Mouse (Mus musculus): ENCODE measurements at regions not wholly inside any gene's neighbourhood (a gene's known extent, or its start where the extent isn't known, plus 50 kb on each side); places are given as distances from the start of the nearest gene placed in this dataset.

GRCm38 (mm10) chr13:26154701-26155471, 615.1 kb downstream of the Hdgfl1 start:
- ATAC-seq (ENCODE audit: extremely low read depth, insufficient number of reproducible peaks, low FRiP score, poor library complexity, severe bottlenecking) (no peak), DNase-seq (ENCODE audit: low spot score) (no peak)
- no peaks in the 10 kb centered on the region for H3K36me3 ChIP-seq (replicated peaks)
- no peaks in the 10 kb centered on the region for H3K4me1 ChIP-seq (ENCODE audit: insufficient read depth, low read depth, low read length)
- H3K4me3 ChIP-seq (ENCODE audit: low read depth, low read length): no peak overlapping the region
- H3K27me3 ChIP-seq (ENCODE audit: insufficient read depth, low read length): no peaks in the 10 kb centered on the region
- no peak for TF ChIP-seq POLR2AphosphoS5 (IDR thresholded peaks at IDR 0.05; ENCODE audit: insufficient replicate concordance, low read depth, low read length)
- TF ChIP-seq GATA2 (IDR thresholded peaks at IDR 0.05; ENCODE audit: borderline replicate concordance, low read depth, low read length): no peak
- no peak for TF ChIP-seq GATA1 (IDR thresholded peaks at IDR 0.05; ENCODE audit: borderline replicate concordance, low read length)
- TF ChIP-seq TAL1 (conservative IDR thresholded peaks at IDR 0.05; ENCODE audit: low read depth, low read length): no peak
- TF ChIP-seq CTCF (IDR thresholded peaks at IDR 0.05; ENCODE audit: low read depth, low read length): no peak
- H3K9me3 ChIP-seq (replicated peaks): no peaks in the 10 kb centered on the region

DNA sequence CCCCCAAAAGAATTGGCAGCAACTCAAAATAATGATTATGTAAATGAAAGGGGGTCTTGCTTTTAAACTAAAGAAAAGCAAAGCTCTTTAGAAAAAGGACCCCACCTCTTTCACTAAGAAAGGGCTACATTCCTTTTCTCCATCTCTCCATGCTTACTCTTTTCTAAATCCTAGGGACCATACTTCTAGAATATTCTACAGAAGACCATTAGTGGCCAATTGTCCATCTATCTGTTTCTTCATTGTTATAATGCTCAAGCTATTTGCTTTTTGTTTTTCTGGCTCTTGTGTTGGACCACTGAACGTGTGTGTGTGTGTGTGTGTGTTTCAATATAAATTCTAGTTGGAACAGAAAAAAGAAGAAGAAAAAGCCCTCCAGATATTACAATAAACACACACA, 615.7 kb downstream of the Hdgfl1 start:
- ATAC-seq (ENCODE audit: extremely low read depth, insufficient number of reproducible peaks, low FRiP score, poor library complexity, severe bottlenecking): no peak
- Histone ChIP-seq H3K4me3 (ENCODE audit: low read depth, low read length) (no peak overlapping the region), H3K36me3 (replicated peaks) (no peaks in the 10 kb centered on the region), H3K4me1 (ENCODE audit: insufficient read depth, low read depth, low read length) (no peaks in the 10 kb centered on the region), H3K27me3 (ENCODE audit: insufficient read depth, low read length) (no peaks in the 10 kb centered on the region), H3K9me3 (replicated peaks) (no peaks in the 10 kb centered on the region)
- TF ChIP-seq CTCF (IDR thresholded peaks at IDR 0.05; ENCODE audit: low read depth, low read length): no peak
- TF ChIP-seq GATA2 (IDR thresholded peaks at IDR 0.05; ENCODE audit: borderline replicate concordance, low read depth, low read length): no peak
- no peak for TF ChIP-seq TAL1 (conservative IDR thresholded peaks at IDR 0.05; ENCODE audit: low read depth, low read length)
- no peak for TF ChIP-seq GATA1 (IDR thresholded peaks at IDR 0.05; ENCODE audit: borderline replicate concordance, low read length)
- no peak for TF ChIP-seq POLR2AphosphoS5 (IDR thresholded peaks at IDR 0.05; ENCODE audit: insufficient replicate concordance, low read depth, low read length)
- DNase-seq (ENCODE audit: low spot score): no peak

- no peaks in the 10 kb centered on the region for H3K4me1 ChIP-seq (ENCODE audit: insufficient read depth, low read depth, low read length)
- no peak for TF ChIP-seq CTCF (IDR thresholded peaks at IDR 0.05; ENCODE audit: low read depth, low read length)
- no peak for TF ChIP-seq GATA2 (IDR thresholded peaks at IDR 0.05; ENCODE audit: borderline replicate concordance, low read depth, low read length)
- TF ChIP-seq TAL1 (conservative IDR thresholded peaks at IDR 0.05; ENCODE audit: low read depth, low read length): no peak
- TF ChIP-seq GATA1 (IDR thresholded peaks at IDR 0.05; ENCODE audit: borderline replicate concordance, low read length): no peak
- no peak for TF ChIP-seq POLR2AphosphoS5 (IDR thresholded peaks at IDR 0.05; ENCODE audit: insufficient replicate concordance, low read depth, low read length)
- ATAC-seq (ENCODE audit: extremely low read depth, insufficient number of reproducible peaks, low FRiP score, poor library complexity, severe bottlenecking): no peak
- no peaks in the 10 kb centered on the region for H3K9me3 ChIP-seq (replicated peaks)
- no peaks in the 10 kb centered on the region for H3K27me3 ChIP-seq (ENCODE audit: insufficient read depth, low read length)
- DNase-seq (ENCODE audit: low spot score): no peak
- no peaks in the 10 kb centered on the region for H3K36me3 ChIP-seq (replicated peaks)
- no peak overlapping the region for H3K4me3 ChIP-seq (ENCODE audit: low read depth, low read length)
Measured at GRCm38 (mm10) chr13:26153093-26153492, 616.9 kb downstream of the Hdgfl1 start.

DNA sequence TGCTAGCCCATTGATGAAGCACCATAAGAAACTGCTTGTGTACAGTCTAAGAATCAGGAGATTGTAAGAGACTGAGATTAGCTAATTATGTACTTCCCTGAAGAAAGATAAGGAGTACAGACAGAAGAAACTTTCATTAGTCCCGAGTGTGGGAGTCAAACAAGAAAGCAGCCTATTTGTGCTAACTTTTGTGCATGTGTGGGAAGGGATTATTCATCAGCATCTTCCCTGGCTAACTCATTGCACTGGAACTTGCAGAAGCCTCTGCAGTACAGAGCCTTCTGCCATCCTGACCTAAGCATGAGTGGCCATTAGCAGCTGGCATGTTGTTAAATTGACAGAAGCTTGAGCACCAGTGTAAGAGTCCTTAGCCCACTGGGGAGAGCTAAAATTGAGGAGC, 619.5 kb downstream of the Hdgfl1 start:
- H3K9me3 ChIP-seq (replicated peaks): no peaks in the 10 kb centered on the region
- H3K27me3 ChIP-seq (ENCODE audit: insufficient read depth, low read length): no peaks in the 10 kb centered on the region
- no peaks in the 10 kb centered on the region for H3K4me1 ChIP-seq (ENCODE audit: insufficient read depth, low read depth, low read length)
- no peak for ATAC-seq (ENCODE audit: extremely low read depth, insufficient number of reproducible peaks, low FRiP score, poor library complexity, severe bottlenecking)
- no peak for TF ChIP-seq POLR2AphosphoS5 (IDR thresholded peaks at IDR 0.05; ENCODE audit: insufficient replicate concordance, low read depth, low read length)
- TF ChIP-seq TAL1 (conservative IDR thresholded peaks at IDR 0.05; ENCODE audit: low read depth, low read length): no peak
- no peak for TF ChIP-seq CTCF (IDR thresholded peaks at IDR 0.05; ENCODE audit: low read depth, low read length)
- no peak for TF ChIP-seq GATA2 (IDR thresholded peaks at IDR 0.05; ENCODE audit: borderline replicate concordance, low read depth, low read length)
- no peak for TF ChIP-seq GATA1 (IDR thresholded peaks at IDR 0.05; ENCODE audit: borderline replicate concordance, low read length)
- H3K4me3 ChIP-seq (ENCODE audit: low read depth, low read length): no peak overlapping the region
- no peaks in the 10 kb centered on the region for H3K36me3 ChIP-seq (replicated peaks)
- no peak for DNase-seq (ENCODE audit: low spot score)

DNA sequence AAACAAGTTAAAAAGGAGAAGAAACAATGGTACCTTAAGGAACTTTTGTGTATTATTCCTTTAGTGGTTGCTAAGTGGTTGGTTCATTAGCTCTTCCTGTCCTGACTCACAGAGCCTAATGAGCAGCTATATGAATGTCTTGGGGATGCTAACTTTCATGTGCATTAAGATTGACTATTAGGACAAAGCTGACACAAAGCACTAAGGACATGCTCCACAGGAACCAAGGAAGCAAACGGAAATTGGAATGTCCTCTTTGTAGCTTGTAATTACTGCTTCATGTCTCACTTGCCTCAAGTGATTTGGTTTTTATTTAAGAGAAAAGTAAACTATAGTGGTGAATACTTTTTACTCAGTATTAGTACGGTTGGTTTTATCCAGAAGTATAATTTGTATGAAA, 627.2 kb downstream of the Hdgfl1 start:
- Histone ChIP-seq H3K36me3 (replicated peaks) (no peaks in the 10 kb centered on the region), H3K4me3 (ENCODE audit: low read depth, low read length) (no peak overlapping the region), H3K27me3 (ENCODE audit: insufficient read depth, low read length) (no peaks in the 10 kb centered on the region), H3K4me1 (ENCODE audit: insufficient read depth, low read depth, low read length) (no peaks in the 10 kb centered on the region), H3K9me3 (replicated peaks) (no peaks in the 10 kb centered on the region)
- DNase-seq (ENCODE audit: low spot score): no peak
- TF ChIP-seq GATA2 (IDR thresholded peaks at IDR 0.05; ENCODE audit: borderline replicate concordance, low read depth, low read length) (no peak), CTCF (IDR thresholded peaks at IDR 0.05; ENCODE audit: low read depth, low read length) (no peak), TAL1 (conservative IDR thresholded peaks at IDR 0.05; ENCODE audit: low read depth, low read length) (no peak), POLR2AphosphoS5 (IDR thresholded peaks at IDR 0.05; ENCODE audit: insufficient replicate concordance, low read depth, low read length) (no peak), GATA1 (IDR thresholded peaks at IDR 0.05; ENCODE audit: borderline replicate concordance, low read length) (no peak)
- no peak for ATAC-seq (ENCODE audit: extremely low read depth, insufficient number of reproducible peaks, low FRiP score, poor library complexity, severe bottlenecking)

DNA sequence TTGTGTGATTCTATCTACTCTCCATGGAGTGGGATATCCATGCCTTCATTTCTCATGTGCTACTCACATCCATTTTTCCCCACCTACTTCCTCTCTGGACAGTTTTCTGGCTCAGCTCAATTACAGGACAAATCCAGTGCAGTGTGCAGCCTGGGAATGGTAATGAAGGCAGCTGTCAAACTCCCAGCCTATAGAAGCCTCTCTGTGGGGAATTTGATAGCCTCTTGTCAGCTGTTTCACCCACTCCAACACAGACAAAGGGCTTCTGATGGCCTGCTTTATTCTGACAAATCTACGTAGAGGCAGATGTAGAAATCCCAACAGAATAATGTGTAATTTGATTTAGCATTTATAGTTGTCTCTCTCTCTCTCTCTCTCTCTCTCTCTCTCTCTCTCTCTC, 650.6 kb downstream of the Hdgfl1 start:
- H3K9me3 ChIP-seq (replicated peaks): 0 out of 2 replicates have a peak, but pooled peaks cover under 1% of the 10 kb centered on the region
- ATAC-seq (ENCODE audit: extremely low read depth, insufficient number of reproducible peaks, low FRiP score, poor library complexity, severe bottlenecking): no peak
- no peak overlapping the region for H3K4me3 ChIP-seq (ENCODE audit: low read depth, low read length)
- H3K36me3 ChIP-seq (replicated peaks): no peaks in the 10 kb centered on the region
- H3K27me3 ChIP-seq (ENCODE audit: insufficient read depth, low read length): no peaks in the 10 kb centered on the region
- TF ChIP-seq CTCF (IDR thresholded peaks at IDR 0.05; ENCODE audit: low read depth, low read length) (no peak), GATA2 (IDR thresholded peaks at IDR 0.05; ENCODE audit: borderline replicate concordance, low read depth, low read length) (no peak), GATA1 (IDR thresholded peaks at IDR 0.05; ENCODE audit: borderline replicate concordance, low read length) (no peak)
- DNase-seq (ENCODE audit: low spot score): no peak
- H3K4me1 ChIP-seq (ENCODE audit: insufficient read depth, low read depth, low read length): no peaks in the 10 kb centered on the region

Measured in G1E (cell line).